In the genomic region with DNA sequence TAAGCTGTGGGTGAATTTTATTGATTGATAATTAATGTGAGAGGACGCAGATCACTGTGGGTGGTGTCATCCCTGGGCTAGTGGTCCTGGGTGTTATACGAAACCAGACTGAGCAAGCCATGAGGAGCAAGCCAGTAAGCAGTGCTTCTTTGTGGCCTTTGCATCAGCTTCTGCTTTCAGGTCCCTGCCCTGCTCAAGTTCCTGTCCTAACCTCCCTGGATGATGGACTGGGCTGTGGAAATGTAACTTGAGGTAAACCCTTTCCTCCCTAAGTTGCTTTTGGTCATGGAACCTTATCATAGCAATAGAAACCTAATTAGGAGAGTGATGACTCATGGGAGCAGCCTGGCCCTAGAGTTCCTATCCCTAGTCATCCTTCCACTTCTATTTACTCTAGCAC, we compare ENCODE assay signal across 21 mouse cellular contexts. TPM values are rescaled to one million over a fixed set of nuclear protein-coding genes. Genes with fewer than 3 reads are reported as not detected.
DNase-seq lines count a peak whose midpoint lies in the region; ATAC-seq lines count a peak whose summit lies in the region.
"Had no signal": no experiment of that assay in that cellular context is flagged by ENCODE, and none has a peak within 500 bp of the region (broad histone marks: within the 10 kb centered on the region; RNA-seq: fewer than 3 reads in every experiment).

No protein-coding gene starts in this region.

- peak; percentile 16 for DNase-seq in heart, adult 11 months
- DNase-seq in heart, adult 9 months (ENCODE audit: low spot score in 2 of 2) = no peak
- no peak for DNase-seq in cerebellum, postnatal 36 days
- DNase-seq in cerebellum, postnatal 25 days = no peak
- DNase-seq: adrenal gland, adult 2 months; adrenal gland, postnatal 14 days; cerebellum, adult 18-20 months; cerebellum, adult 9-10 months; cerebellum, postnatal 14 days; gastrocnemius, postnatal 10 days; heart, adult 2 months; kidney, adult 11 months had no signal

- ATAC-seq in granulocyte monocyte progenitor cell, adult 5-6 weeks (replicated peaks; ENCODE audit: poor library complexity, severe bottlenecking) = peak; percentile 81
- peak; percentile 70 for ATAC-seq in megakaryocyte progenitor cell, adult 5-6 weeks (replicated peaks; ENCODE audit: poor library complexity)
- no peak for ATAC-seq in cerebellum, adult (ENCODE audit: insufficient number of reproducible peaks, low FRiP score, low TSS enrichment)
- ATAC-seq: CD4-positive, CD25-positive, alpha-beta regulatory T cell, adult 4 months; forebrain, embryonic 16.5 days; hindbrain, embryonic 16.5 days; intestine, embryonic 15.5 days had no signal

RNA-seq across cellular contexts. Expression of a gene that starts 59.1 kb away (rescaled TPM):
- not detected in 2 replicates for total RNA-seq in granulocyte monocyte progenitor cell, adult 5-6 weeks (2014; fragmentation: Nextera tagmentation)
- total RNA-seq in granulocyte monocyte progenitor cell, adult 5-6 weeks (2017) = 0.15 and 0.17 TPM in 2 replicates
- total RNA-seq in megakaryocyte progenitor cell, adult 5-6 weeks (2015) = 0.37 and 0.49 TPM in 2 replicates
- total RNA-seq in megakaryocyte progenitor cell, adult 5-6 weeks (2017) = under 0.01 and 0.17 TPM in 2 replicates
- total RNA-seq: heart, adult 2 months; heart, postnatal 25 days; MEL had no signal
